ENCODE assay signal across 8 mouse cellular contexts in genomic region chr4:62518416-62519121, GRCm38 (mm10). TPM values are rescaled to one million over a fixed set of nuclear protein-coding genes. Genes with fewer than 3 reads are reported as not detected.
DNase-seq lines count a peak whose midpoint lies in the region; ATAC-seq and TF ChIP-seq lines count a peak whose summit lies in the region.

No protein-coding gene starts in this region.

- no peaks in the 10 kb centered on the region for H3K9me3 ChIP-seq in forebrain, embryonic 13.5 days (replicated peaks)
- H3K9me3 ChIP-seq in intestine, embryonic 16.5 days (ENCODE audit: control insufficient read depth, low read length) = no peaks in the 10 kb centered on the region
- H3K9me3 ChIP-seq in liver, postnatal 0 days (ENCODE audit: low read length) = no peaks in the 10 kb centered on the region

- H3K9ac ChIP-seq in forebrain, embryonic 13.5 days = peak overlapping the region; percentile 85
- H3K9ac ChIP-seq in intestine, embryonic 16.5 days (ENCODE audit: low read depth, low read length) = peak overlapping the region; percentile 87
- H3K9ac ChIP-seq in liver, postnatal 0 days (replicated peaks) = peak overlapping the region; percentile 85

- peak; percentile 76 for DNase-seq in adrenal gland, postnatal 10 days
- DNase-seq in adrenal gland, adult 18-20 months (ENCODE audit: low spot score in 2 of 2) = no peak
- peak; percentile 26 for DNase-seq in liver, postnatal 0 days
- peak; percentile 35 to 38 for DNase-seq in spleen, postnatal 36 days (ENCODE audit: low spot score in 2 of 2)
- DNase-seq in right cerebral cortex, postnatal 14 days = no peak

- H3K4me1 ChIP-seq in forebrain, embryonic 13.5 days = peaks cover 20% of the 10 kb centered on the region
- peaks cover 34% of the 10 kb centered on the region for H3K4me1 ChIP-seq in intestine, embryonic 16.5 days (ENCODE audit: control insufficient read depth, insufficient read depth, low read length)
- peaks cover 30% of the 10 kb centered on the region for H3K4me1 ChIP-seq in liver, postnatal 0 days (ENCODE audit: insufficient read depth)

- TF ChIP-seq CTCF in liver, postnatal 0 days (IDR thresholded peaks at IDR 0.05; ENCODE audit: low read depth) = no peak

- peak overlapping the region; percentile 76 for H3K4me3 ChIP-seq in forebrain, embryonic 13.5 days
- H3K4me3 ChIP-seq in intestine, embryonic 16.5 days (ENCODE audit: low read length) = peak overlapping the region; percentile 87
- H3K4me3 ChIP-seq in liver, postnatal 0 days (ENCODE audit: low read depth, low read length) = peak overlapping the region; percentile 70

- ATAC-seq in activated CD4-positive, CD25-positive, alpha-beta regulatory T cell, adult 4 months = peak; percentile 10
- no peak for ATAC-seq in forebrain, embryonic 13.5 days
- peak; percentile 63 for ATAC-seq in intestine, embryonic 16.5 days
- ATAC-seq in liver, postnatal 0 days = no peak

- TF ChIP-seq EP300 in liver, postnatal 0 days (IDR thresholded peaks at IDR 0.05; ENCODE audit: low read depth) = no peak

- WGBS in forebrain, embryonic 13.5 days = 53% methylated on average over 13 of the region's 13 CpGs
- WGBS in intestine, embryonic 16.5 days = 29% methylated on average over 13 of the region's 13 CpGs
- WGBS in liver, postnatal 0 days (ENCODE audit: insufficient replicate concordance) = 36% methylated on average over 13 of the region's 13 CpGs

- peaks cover 13% of the 10 kb centered on the region for H3K36me3 ChIP-seq in forebrain, embryonic 13.5 days (ENCODE audit: poor library complexity, severe bottlenecking)
- peaks cover under 1% of the 10 kb centered on the region; the same call in 1 of the 2 replicates for H3K36me3 ChIP-seq in intestine, embryonic 16.5 days (ENCODE audit: control insufficient read depth, insufficient read depth, low read length)
- peaks cover 9% of the 10 kb centered on the region for H3K36me3 ChIP-seq in liver, postnatal 0 days (replicated peaks; ENCODE audit: insufficient read depth, low read length)

- peak overlapping the region; percentile 75 for H3K4me2 ChIP-seq in forebrain, embryonic 13.5 days
- H3K4me2 ChIP-seq in intestine, embryonic 16.5 days (ENCODE audit: low read depth, low read length) = peak overlapping the region; percentile 74
- peak overlapping the region; percentile 84 for H3K4me2 ChIP-seq in liver, postnatal 0 days (ENCODE audit: low read depth, low read length)

- H3K27ac ChIP-seq in forebrain, embryonic 13.5 days = peak overlapping the region; percentile 25; the same call in 1 of the 2 replicates
- peak overlapping the region; percentile 97 for H3K27ac ChIP-seq in intestine, embryonic 16.5 days (ENCODE audit: low read length)
- H3K27ac ChIP-seq in liver, postnatal 0 days (ENCODE audit: low read depth) = peak overlapping the region; percentile 93

- no peaks in the 10 kb centered on the region for H3K27me3 ChIP-seq in forebrain, embryonic 13.5 days
- H3K27me3 ChIP-seq in intestine, embryonic 16.5 days (replicated peaks; ENCODE audit: control insufficient read depth, insufficient read depth, low read length) = no peaks in the 10 kb centered on the region
- no peaks in the 10 kb centered on the region for H3K27me3 ChIP-seq in liver, postnatal 0 days (ENCODE audit: insufficient read depth, low read length)

RNA-seq across cellular contexts. Expression of gene Alad, which starts 1.1 kb away (rescaled TPM):
- 100 to 1,000 TPM; 110 to 122 TPM for total RNA-seq in adrenal gland, postnatal 10 days (2021)
- 100 to 1,000 TPM in 1 of 2 experiments, 10 to 100 TPM in 1; 92.6 to 112 TPM for total RNA-seq in adrenal gland, adult 18-20 months (2021)
- 10 to 100 TPM; 68.8 to 82.3 TPM for polyA plus RNA-seq in activated CD4-positive, CD25-positive, alpha-beta regulatory T cell, adult 4 months (2017; shearing (Covaris generic))
- 65.4 and 69.8 TPM in 2 replicates for polyA plus RNA-seq in forebrain, embryonic 13.5 days (2015; fragmentation: Nextera tagmentation; extraction: Ambion mirVana)
- polyA plus RNA-seq in intestine, embryonic 16.5 days (2015; fragmentation: Nextera tagmentation; extraction: Ambion mirVana) = 189 and 191 TPM in 2 replicates
- polyA plus RNA-seq in liver, postnatal 0 days (2015; fragmentation: Nextera tagmentation; extraction: Ambion mirVana) = 295 and 303 TPM in 2 replicates

RNA-seq across cellular contexts. Expression of gene Pole3, which starts 6.3 kb away (rescaled TPM):
- 10 to 100 TPM; 40.3 to 46.7 TPM for total RNA-seq in adrenal gland, postnatal 10 days (2021)
- total RNA-seq in adrenal gland, adult 18-20 months (2021) = 10 to 100 TPM; 43.7 to 52.1 TPM
- polyA plus RNA-seq in activated CD4-positive, CD25-positive, alpha-beta regulatory T cell, adult 4 months (2017; shearing (Covaris generic)) = 10 to 100 TPM; 31.6 to 33.3 TPM
- polyA plus RNA-seq in forebrain, embryonic 13.5 days (2015; fragmentation: Nextera tagmentation; extraction: Ambion mirVana) = 112 and 113 TPM in 2 replicates
- 57.5 and 67.5 TPM in 2 replicates for polyA plus RNA-seq in intestine, embryonic 16.5 days (2015; fragmentation: Nextera tagmentation; extraction: Ambion mirVana)
- 26.4 and 29.2 TPM in 2 replicates for polyA plus RNA-seq in liver, postnatal 0 days (2015; fragmentation: Nextera tagmentation; extraction: Ambion mirVana)

RNA-seq across cellular contexts. Expression of gene 4933430I17Rik, which starts 6.6 kb away (rescaled TPM):
- total RNA-seq in adrenal gland, postnatal 10 days (2021) = under 1 TPM; 0.42 to 0.58 TPM
- under 1 TPM; 0.27 to 0.29 TPM for total RNA-seq in adrenal gland, adult 18-20 months (2021)
- under 1 TPM; 0.25 to 0.62 TPM for polyA plus RNA-seq in activated CD4-positive, CD25-positive, alpha-beta regulatory T cell, adult 4 months (2017; shearing (Covaris generic))
- 0.80 and 1.1 TPM in 2 replicates for polyA plus RNA-seq in forebrain, embryonic 13.5 days (2015; fragmentation: Nextera tagmentation; extraction: Ambion mirVana)
- 0.15 and 0.33 TPM in 2 replicates for polyA plus RNA-seq in intestine, embryonic 16.5 days (2015; fragmentation: Nextera tagmentation; extraction: Ambion mirVana)
- not detected in 2 replicates for polyA plus RNA-seq in liver, postnatal 0 days (2015; fragmentation: Nextera tagmentation; extraction: Ambion mirVana)

RNA-seq across cellular contexts. Expression of gene Hdhd3, which starts 15.3 kb away (rescaled TPM):
- total RNA-seq in adrenal gland, postnatal 10 days (2021) = 10 to 100 TPM; 16.7 to 19.5 TPM
- total RNA-seq in adrenal gland, adult 18-20 months (2021) = 10 to 100 TPM in 1 of 2 experiments, 1 to 10 TPM in 1; 9.8 to 21.4 TPM
- polyA plus RNA-seq in activated CD4-positive, CD25-positive, alpha-beta regulatory T cell, adult 4 months (2017; shearing (Covaris generic)) = 1 to 10 TPM; 1.1 to 2.4 TPM
- polyA plus RNA-seq in forebrain, embryonic 13.5 days (2015; fragmentation: Nextera tagmentation; extraction: Ambion mirVana) = 10.5 and 11.2 TPM in 2 replicates
- 115 and 118 TPM in 2 replicates for polyA plus RNA-seq in intestine, embryonic 16.5 days (2015; fragmentation: Nextera tagmentation; extraction: Ambion mirVana)
- 19.7 and 20.3 TPM in 2 replicates for polyA plus RNA-seq in liver, postnatal 0 days (2015; fragmentation: Nextera tagmentation; extraction: Ambion mirVana)

RNA-seq across cellular contexts. Expression of gene Bspry, which starts 38.7 kb away (rescaled TPM):
- total RNA-seq in adrenal gland, postnatal 10 days (2021) = 1 to 10 TPM in 1 of 2 experiments, under 1 TPM in 1; 0.93 to 1.1 TPM
- 1 to 10 TPM; 3.7 to 9.6 TPM for total RNA-seq in adrenal gland, adult 18-20 months (2021)
- polyA plus RNA-seq in activated CD4-positive, CD25-positive, alpha-beta regulatory T cell, adult 4 months (2017; shearing (Covaris generic)) = 1 to 10 TPM; 1.0 to 2.1 TPM
- polyA plus RNA-seq in forebrain, embryonic 13.5 days (2015; fragmentation: Nextera tagmentation; extraction: Ambion mirVana) = 0.49 and 0.56 TPM in 2 replicates
- 29.9 and 31.6 TPM in 2 replicates for polyA plus RNA-seq in intestine, embryonic 16.5 days (2015; fragmentation: Nextera tagmentation; extraction: Ambion mirVana)
- polyA plus RNA-seq in liver, postnatal 0 days (2015; fragmentation: Nextera tagmentation; extraction: Ambion mirVana) = 0.18 and 0.26 TPM in 2 replicates

Comparison
In these comparisons a context has a peak if more than half of its experiments do, and no peak if none do; other contexts are left out.
1. DNase-seq: peak in adrenal gland, postnatal 10 days (single experiment), liver, postnatal 0 days (single experiment) and spleen, postnatal 36 days (2 of 2); none in adrenal gland, adult 18-20 months (0 of 2) and right cerebral cortex, postnatal 14 days (single experiment).
2. ATAC-seq: peak in activated CD4-positive, CD25-positive, alpha-beta regulatory T cell, adult 4 months (single experiment) and intestine, embryonic 16.5 days (single experiment); none in forebrain, embryonic 13.5 days (single experiment) and liver, postnatal 0 days (single experiment).
3. H3K27ac ChIP-seq: peak in every context shown above with its lines; median percentile 97 in intestine, embryonic 16.5 days; 93 in liver, postnatal 0 days; 25 in forebrain, embryonic 13.5 days.
4. Peak in every context shown above with its lines, with median percentiles within 50 percentile points of each other: H3K4me2 ChIP-seq, H3K4me3 ChIP-seq and H3K9ac ChIP-seq.